Mouse (Mus musculus) kidney, embryonic 14.5 days (tissue): Measurements from ENCODE around the gene Frrs1l. TPM values are rescaled to one million over a fixed set of nuclear protein-coding genes. Genes with fewer than 3 reads are reported as not detected.

Source experiments
- ATAC-seq: fragments of 200-750 bp; cut with Nextera tagmentation; 2 replicates; pipeline ENCODE4 v1.8.0; 2017; ENCODE audit warnings: moderate number of reproducible peaks, mild to moderate bottlenecking, moderate TSS enrichment, moderate library complexity; ENCODE audit not compliant: low FRiP score, low TSS enrichment
- H3K27ac ChIP-seq: fragments of 300-500 bp; sonication (generic); 2 replicates; pipeline ENCODE4 v1.5.1; 2014; ENCODE audit warnings: low read depth, mild to moderate bottlenecking, low read length, moderate library complexity, mixed read lengths
- H3K27me3 ChIP-seq: fragments of 300-500 bp; sonication (generic); 2 replicates; pipeline ENCODE4 v1.6.1; 2014; ENCODE audit warnings: mild to moderate bottlenecking, low read length; ENCODE audit not compliant: control insufficient read depth, insufficient read depth
- H3K36me3 ChIP-seq: fragments of 300-500 bp; sonication (generic); 2 replicates; pipeline ENCODE4 v1.6.1; 2014; ENCODE audit warnings: low read length, mixed read lengths; ENCODE audit not compliant: control insufficient read depth, insufficient read depth
- H3K4me1 ChIP-seq: fragments of 300-500 bp; sonication (generic); 2 replicates; pipeline ENCODE4 v1.6.1; 2014; ENCODE audit warnings: low read length, mixed read lengths; ENCODE audit not compliant: control insufficient read depth, insufficient read depth
- H3K4me2 ChIP-seq: fragments of 300-500 bp; sonication (generic); replicated peaks from 2 replicates; pipeline ENCODE4 v1.6.1; 2014; ENCODE audit warnings: low read depth, mild to moderate bottlenecking, low read length
- H3K4me3 ChIP-seq: fragments of 300-500 bp; sonication (generic); 2 replicates; pipeline ENCODE4 v1.5.1; 2014; ENCODE audit warnings: mild to moderate bottlenecking, low read length
- H3K9ac ChIP-seq: fragments of 300-500 bp; sonication (generic); 2 replicates; pipeline ENCODE4 v1.6.1; 2014; ENCODE audit warnings: low read depth, mild to moderate bottlenecking, low read length, moderate library complexity
- H3K9me3 ChIP-seq: fragments of 300-500 bp; sonication (generic); 2 replicates; pipeline ENCODE4 v1.6.1; 2016; ENCODE audit warnings: low read length; ENCODE audit not compliant: control insufficient read depth
- WGBS: fragments of 180-500 bp; shearing (Covaris S2); extraction: QIAGEN DNeasy Blood & Tissue Kit; methylation state at CpG from one replicate; pipeline ENCODE4 v1.1.7; 2014; 5-methylcytosine and 5-hydroxymethylcytosine counted together
- polyA plus RNA-seq: library from polyadenylated mRNA; unstranded; fragments of >200 nt; fragmentation: Nextera tagmentation; extraction: Ambion mirVana; gene quantifications from 2 replicates; pipeline ENCODE4 v1.2.1, GENCODE M21; 2014

Gene Frrs1l
- polyA plus RNA-seq, 1 experiment from 2014 or later = 0.58 TPM

GRCm38 (mm10) chr4:57001437-57001836, 11.2 kb upstream of the Frrs1l start:
- H3K9me3 ChIP-seq = no peaks in the 10 kb centered on the region
- no peaks in the 10 kb centered on the region for H3K4me1 ChIP-seq
- H3K9ac ChIP-seq = no peak overlapping the region
- H3K27ac ChIP-seq = no peak overlapping the region
- H3K27me3 ChIP-seq = no peaks in the 10 kb centered on the region
- no peak for ATAC-seq
- no peak overlapping the region for H3K4me2 ChIP-seq
- 81% methylated on average over 2 of the region's 2 CpGs for whole genome bisulfite sequencing
- H3K36me3 ChIP-seq = no peaks in the 10 kb centered on the region
- H3K4me3 ChIP-seq = no peak overlapping the region

DNA sequence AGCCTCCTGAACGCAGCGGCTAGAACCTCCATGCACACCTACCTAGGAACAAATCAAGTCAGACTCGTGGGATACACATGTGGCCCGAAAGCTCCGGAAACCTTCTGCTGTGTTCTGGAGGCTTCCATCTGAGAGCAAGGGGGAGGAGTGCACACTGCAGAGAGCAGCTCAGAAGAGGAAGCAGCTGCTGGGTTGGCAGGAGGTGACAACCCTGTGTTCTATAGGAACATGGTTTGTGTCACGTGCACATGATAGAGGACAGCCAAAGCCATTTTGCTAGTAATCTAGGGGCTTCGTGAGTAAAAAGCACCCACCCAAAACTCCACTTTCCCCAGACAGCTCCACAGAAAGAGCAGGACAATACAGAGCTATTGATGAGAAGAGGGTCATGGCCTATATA, 3.1 kb upstream of the Frrs1l start:
- H3K9ac ChIP-seq = no peak overlapping the region
- WGBS = 81% methylated on average over 7 of the region's 7 CpGs
- H3K4me3 ChIP-seq = no peak overlapping the region
- H3K27ac ChIP-seq = no peak overlapping the region
- H3K9me3 ChIP-seq = no peaks in the 10 kb centered on the region
- peaks cover 28% of the 10 kb centered on the region for H3K27me3 ChIP-seq
- H3K36me3 ChIP-seq = no peaks in the 10 kb centered on the region
- H3K4me1 ChIP-seq = no peaks in the 10 kb centered on the region
- no peak for ATAC-seq
- H3K4me2 ChIP-seq = no peak overlapping the region

- Histone ChIP-seq H3K9ac (no peak overlapping the region), H3K4me1 (no peaks in the 10 kb centered on the region), H3K27me3 (peaks cover 28% of the 10 kb centered on the region), H3K36me3 (no peaks in the 10 kb centered on the region), H3K4me3 (no peak overlapping the region), H3K4me2 (no peak overlapping the region), H3K27ac (no peak overlapping the region), H3K9me3 (no peaks in the 10 kb centered on the region)
- no peak for ATAC-seq
- 76% methylated on average over 2 of the region's 2 CpGs for WGBS
Observed at GRCm38 (mm10) chr4:56991951-56992350, 1.8 kb upstream of the Frrs1l start.

- Histone ChIP-seq H3K4me1 (no peaks in the 10 kb centered on the region), H3K9ac (peak overlapping the region; percentile 60), H3K27ac (no peak overlapping the region), H3K4me3 (peak overlapping the region; percentile 65), H3K27me3 (peaks cover 28% of the 10 kb centered on the region), H3K36me3 (no peaks in the 10 kb centered on the region), H3K9me3 (no peaks in the 10 kb centered on the region), H3K4me2 (peak overlapping the region; percentile 100)
- WGBS = 5% methylated on average over 36 of the region's 45 CpGs
- ATAC-seq = 0 out of 2 replicates have a peak, but pooled peaks have one; percentile 24
Observed at GRCm38 (mm10) chr4:56989431-56990214, 568 bp downstream of the Frrs1l start.

DNA sequence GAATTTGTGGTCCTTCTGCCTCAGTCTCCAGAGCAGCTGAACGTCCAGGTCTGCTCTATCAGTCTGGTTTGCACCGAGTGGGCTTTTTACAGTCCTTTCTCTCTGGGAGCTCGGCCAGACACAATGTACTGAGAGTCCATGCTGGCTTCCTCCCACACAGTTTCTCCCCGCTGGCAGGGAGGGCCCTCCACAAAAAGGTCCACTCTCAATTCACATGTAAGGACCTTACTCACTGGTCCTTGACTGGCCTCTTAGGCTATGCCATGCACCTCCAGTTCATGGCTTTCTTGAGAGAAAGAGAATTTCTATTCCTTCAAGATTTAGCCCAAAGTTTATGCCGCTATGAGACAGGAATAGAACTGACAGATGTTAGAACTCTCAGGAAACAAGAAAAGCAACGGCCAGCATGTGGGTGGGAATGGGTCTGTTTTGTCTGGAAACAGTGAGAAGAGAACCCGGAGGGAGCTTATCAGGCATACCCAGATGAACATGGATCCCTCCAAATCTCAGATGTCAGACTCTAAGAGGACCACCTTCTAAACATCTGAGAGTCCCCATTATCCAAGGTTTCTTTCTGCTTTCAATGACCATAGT, 24.5 kb downstream of the Frrs1l start:
- H3K4me2 ChIP-seq = no peak overlapping the region
- WGBS = 42% methylated on average over 7 of the region's 7 CpGs
- no peaks in the 10 kb centered on the region for H3K27me3 ChIP-seq
- H3K4me1 ChIP-seq = no peaks in the 10 kb centered on the region
- ATAC-seq = no peak
- no peaks in the 10 kb centered on the region for H3K9me3 ChIP-seq
- no peaks in the 10 kb centered on the region for H3K36me3 ChIP-seq
- H3K27ac ChIP-seq = no peak overlapping the region
- H3K9ac ChIP-seq = no peak overlapping the region
- H3K4me3 ChIP-seq = no peak overlapping the region

DNA sequence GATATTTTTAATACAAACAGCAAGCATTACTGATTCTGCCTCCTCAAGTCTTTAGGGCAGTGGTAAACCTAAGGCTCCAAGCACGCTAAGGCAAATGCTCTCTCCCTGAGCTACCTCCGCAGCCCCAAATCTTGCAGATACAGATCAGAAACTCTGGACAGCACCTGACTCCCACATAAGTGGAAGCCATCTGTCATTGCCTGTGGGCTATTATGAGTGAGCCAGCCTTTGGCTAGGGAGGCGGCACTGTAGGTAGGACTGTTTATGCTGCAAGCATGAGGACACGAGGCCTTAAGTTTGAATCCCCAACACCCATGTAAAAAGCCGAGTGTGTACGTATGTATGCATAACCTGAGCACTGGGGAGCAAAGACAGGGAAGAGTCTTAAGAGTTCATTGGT, 26.5 kb downstream of the Frrs1l start:
- Histone ChIP-seq H3K4me1 (no peaks in the 10 kb centered on the region), H3K9ac (no peak overlapping the region), H3K4me3 (no peak overlapping the region), H3K36me3 (no peaks in the 10 kb centered on the region), H3K9me3 (no peaks in the 10 kb centered on the region), H3K27ac (no peak overlapping the region), H3K27me3 (no peaks in the 10 kb centered on the region), H3K4me2 (no peak overlapping the region)
- 77% methylated on average over 6 of the region's 6 CpGs for WGBS
- no peak for ATAC-seq

DNA sequence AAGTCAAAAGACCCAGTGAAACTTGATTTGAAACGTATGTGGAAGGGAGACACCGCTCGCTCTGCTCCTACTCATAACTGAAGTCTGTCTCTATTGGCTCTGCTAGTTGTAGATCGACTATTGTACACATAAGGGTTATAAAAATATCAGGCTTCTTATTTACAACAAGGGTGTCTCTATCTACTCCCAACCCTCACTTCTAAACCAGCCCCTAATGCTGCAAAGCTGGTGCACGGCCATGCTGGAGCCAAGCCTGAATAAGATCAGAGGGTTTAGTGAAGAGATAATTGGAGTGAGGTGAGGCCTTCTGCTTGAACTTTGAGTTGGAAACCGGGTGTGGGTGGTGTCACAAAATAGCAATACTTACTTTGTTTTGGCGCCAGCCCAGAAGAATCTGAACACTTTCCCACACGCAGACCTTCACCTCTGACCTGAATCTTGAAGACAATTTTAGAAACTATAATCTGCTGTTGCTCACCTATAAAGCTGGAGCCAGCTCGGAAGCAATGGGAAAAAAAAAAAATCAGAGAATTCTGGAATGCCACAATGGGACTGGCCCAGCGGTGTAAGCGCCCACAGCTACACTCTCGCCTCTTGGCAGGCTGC, 28.8 kb downstream of the Frrs1l start:
- no peaks in the 10 kb centered on the region for H3K9me3 ChIP-seq
- H3K4me2 ChIP-seq = no peak overlapping the region
- ATAC-seq = no peak
- H3K36me3 ChIP-seq = no peaks in the 10 kb centered on the region
- H3K27me3 ChIP-seq = no peaks in the 10 kb centered on the region
- no peak overlapping the region for H3K9ac ChIP-seq
- no peak overlapping the region for H3K4me3 ChIP-seq
- 78% methylated on average over 12 of the region's 12 CpGs for WGBS
- H3K27ac ChIP-seq = no peak overlapping the region
- H3K4me1 ChIP-seq = no peaks in the 10 kb centered on the region

GRCm38 (mm10) chr4:56957518-56957917, 32.7 kb downstream of the Frrs1l start:
- Histone ChIP-seq H3K9ac (no peak overlapping the region), H3K36me3 (no peaks in the 10 kb centered on the region), H3K4me1 (no peaks in the 10 kb centered on the region), H3K4me2 (no peak overlapping the region), H3K9me3 (no peaks in the 10 kb centered on the region), H3K27me3 (no peaks in the 10 kb centered on the region), H3K27ac (no peak overlapping the region), H3K4me3 (no peak overlapping the region)
- WGBS = 46% methylated on average over 9 of the region's 9 CpGs
- ATAC-seq = no peak

DNA sequence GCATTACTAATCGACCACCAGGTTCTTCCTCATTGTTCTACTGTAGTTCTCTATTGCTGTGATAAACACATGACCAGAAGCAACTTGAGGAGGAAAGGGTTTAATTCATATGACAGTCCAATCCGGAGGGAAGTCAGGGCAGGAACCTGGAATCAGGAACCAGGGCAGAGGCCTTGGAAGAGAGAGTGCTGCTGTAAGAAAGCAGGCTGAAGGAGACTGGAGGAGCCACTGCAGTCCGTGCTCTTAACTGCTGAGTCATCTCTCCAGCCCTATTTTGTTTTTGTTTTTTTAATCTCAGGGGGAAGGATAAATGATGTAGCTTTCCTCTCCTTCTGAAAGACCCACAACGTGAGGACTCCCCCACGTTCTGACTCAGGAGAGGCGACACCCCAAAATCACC, 37.0 kb downstream of the Frrs1l start:
- no peaks in the 10 kb centered on the region for H3K27me3 ChIP-seq
- H3K36me3 ChIP-seq = no peaks in the 10 kb centered on the region
- H3K9ac ChIP-seq = no peak overlapping the region
- WGBS = 51% methylated on average over 6 of the region's 6 CpGs
- no peak overlapping the region for H3K4me3 ChIP-seq
- H3K4me2 ChIP-seq = no peak overlapping the region
- no peaks in the 10 kb centered on the region for H3K4me1 ChIP-seq
- no peaks in the 10 kb centered on the region for H3K9me3 ChIP-seq
- ATAC-seq = no peak
- H3K27ac ChIP-seq = no peak overlapping the region
